Mouse (Mus musculus) cortical plate, adult 2 months (tissue): Measurements from ENCODE around the gene Scel.

Experiments used
- CTCF ChIP-seq: fragments of 200-500 bp; IDR thresholded peaks from 2 replicates; pipeline ENCODE4 v1.5.1; 2011; ENCODE audit warnings: mild to moderate bottlenecking, control low read depth, low read length; ENCODE audit not compliant: insufficient read depth; ENCODE audit errors: extremely low read depth
- POLR2A ChIP-seq: fragments of 200-500 bp; IDR thresholded peaks from 2 replicates; pipeline ENCODE4 v1.6.1; 2011; ENCODE audit warnings: mild to moderate bottlenecking, low read length, control low read depth; ENCODE audit not compliant: insufficient read depth; ENCODE audit errors: extremely low read depth

GRCm38 (mm10) chr14:103577011-103577410 is 63.9 kb downstream of the Scel start:
- TF ChIP-seq POLR2A (no peak), CTCF (no peak)
